Mouse (Mus musculus): Measurements from ENCODE around the gene F8. TPM values are rescaled to one million over a fixed set of nuclear protein-coding genes. Genes with fewer than 3 reads are reported as not detected.

The F8 gene
- total and polyA plus RNA-seq, 3 experiments: 0.76 to 2.6 (median 1.6) TPM

DNA sequence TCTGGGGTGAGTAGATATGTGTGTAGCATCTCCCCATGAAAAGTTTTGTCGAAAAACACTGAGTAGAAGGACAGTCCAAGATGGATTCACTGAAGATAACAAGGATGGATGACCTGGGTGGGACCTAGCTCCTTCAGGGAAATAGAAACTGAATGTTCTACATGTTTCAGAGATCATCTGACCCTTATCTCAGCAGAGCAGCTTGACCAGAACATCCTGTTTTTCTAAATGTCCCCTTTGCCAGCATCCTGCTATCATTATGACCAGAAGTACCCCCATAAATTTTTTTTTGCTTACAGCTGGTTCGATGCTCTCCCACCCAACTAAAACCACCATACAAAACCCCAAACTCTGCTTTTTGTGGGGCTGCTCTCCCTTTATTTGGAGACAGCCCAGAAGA lies 20.3 kb upstream of the F8 start:
- in situ Hi-C loops (cut with MboI; ENCODE audit: low pct_ligation_motif_present, low pct_unique_long_range_greater_than_20kb, low sequenced_read_pairs): no loop called here
- no peaks in the 10 kb centered on the region for H3K79me2 ChIP-seq (replicated peaks; ENCODE audit: control insufficient read depth, extremely low read depth, insufficient read depth, poor library complexity, severe bottlenecking)
- no peaks in the 10 kb centered on the region for H3K27me3 ChIP-seq (replicated peaks)
- H3K4me3 ChIP-seq (replicated peaks in 1 of 3; ENCODE audit: low read depth in 2 of 3, low read length in 2 of 3, poor library complexity in 1 of 3): no peak overlapping the region
- peaks cover 0 to 9% of the 10 kb centered on the region in 2 experiments for H3K36me3 ChIP-seq (replicated peaks in 1 of 2; ENCODE audit: control insufficient read depth in 1 of 2, insufficient read depth in 1 of 2, low read length in 1 of 2)
- H3K27ac ChIP-seq (ENCODE audit: insufficient read depth, low read depth): no peak overlapping the region
- no peaks in the 10 kb centered on the region for H3K4me1 ChIP-seq (ENCODE audit: control insufficient read depth in 1 of 2, insufficient read depth in 2 of 2)
- H3K4me2 ChIP-seq (ENCODE audit: insufficient read depth, low read depth, poor library complexity, severe bottlenecking): no peak overlapping the region
- no peak overlapping the region for H3K9ac ChIP-seq (ENCODE audit: insufficient read depth, low read depth)
- TF ChIP-seq MYC (IDR thresholded peaks at IDR 0.05; ENCODE audit: low read depth, low read length): no peak
- no peak for TF ChIP-seq CHD2 (IDR thresholded peaks at IDR 0.05; ENCODE audit: low read length)
- no peak for TF ChIP-seq PAX5 (IDR thresholded peaks at IDR 0.05; ENCODE audit: low read length)
- TF ChIP-seq E2F4 (IDR thresholded peaks at IDR 0.05; ENCODE audit: insufficient replicate concordance, low read depth, low read length): no peak
- TF ChIP-seq KAT2A (IDR thresholded peaks at IDR 0.05; ENCODE audit: insufficient replicate concordance, low read length): no peak
- TF ChIP-seq POLR2A (IDR thresholded peaks at IDR 0.05; ENCODE audit: low read depth, low read length): no peak
- no peak for TF ChIP-seq EP300 (IDR thresholded peaks at IDR 0.05; ENCODE audit: low read length)
- no peak for TF ChIP-seq SMC3 (IDR thresholded peaks at IDR 0.05; ENCODE audit: low read depth, low read length)
- TF ChIP-seq ETS1 (conservative IDR thresholded peaks at IDR 0.05; ENCODE audit: low read depth, low read length): no peak
- no peak for TF ChIP-seq ZKSCAN1 (IDR thresholded peaks at IDR 0.05; ENCODE audit: borderline replicate concordance, low read depth, low read length)
- dilution Hi-C loops (cut with MboI; ENCODE audit: extremely low pct_ligation_motif_present, extremely low pct_unique_long_range_greater_than_20kb, low sequenced_read_pairs): no loop called here
- H3K9me3 ChIP-seq (replicated peaks; ENCODE audit: low read length): no peaks in the 10 kb centered on the region
- no peak for DNase-seq (ENCODE audit: extremely low read depth)

DNA sequence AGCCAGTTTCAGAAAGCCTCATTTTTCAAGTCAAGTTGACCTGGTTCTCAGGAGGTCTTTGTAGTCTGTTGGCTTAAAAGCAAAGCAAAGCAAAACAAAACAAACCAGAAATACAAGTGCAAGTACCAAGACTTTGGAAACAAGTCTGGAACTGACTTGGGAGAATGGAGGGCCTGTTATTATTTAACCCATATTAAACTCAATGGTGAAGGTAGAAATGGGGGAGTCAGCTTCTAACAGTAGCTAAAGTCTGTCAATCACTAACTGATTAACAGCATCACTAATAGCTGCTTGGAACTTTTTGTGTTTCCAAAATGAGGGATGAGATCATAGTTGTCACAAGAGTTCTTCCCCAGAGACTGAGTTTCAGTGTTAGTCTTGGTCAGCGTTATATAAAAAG lies 17.1 kb upstream of the F8 start:
- H3K4me3 ChIP-seq (replicated peaks in 1 of 3; ENCODE audit: low read depth in 2 of 3, low read length in 2 of 3, poor library complexity in 1 of 3): no peak overlapping the region
- dilution Hi-C loops (cut with MboI; ENCODE audit: extremely low pct_ligation_motif_present, extremely low pct_unique_long_range_greater_than_20kb, low sequenced_read_pairs) (no loop called here), in situ Hi-C loops (cut with MboI; ENCODE audit: low pct_ligation_motif_present, low pct_unique_long_range_greater_than_20kb, low sequenced_read_pairs) (no loop called here)
- H3K4me1 ChIP-seq (ENCODE audit: control insufficient read depth in 1 of 2, insufficient read depth in 2 of 2): no peaks in the 10 kb centered on the region
- H3K9me3 ChIP-seq (replicated peaks; ENCODE audit: low read length): no peaks in the 10 kb centered on the region
- no peak for DNase-seq (ENCODE audit: extremely low read depth)
- TF ChIP-seq ZMIZ1 (IDR thresholded peaks at IDR 0.05; ENCODE audit: low read depth, low read length) (no peak), RCOR1 (conservative IDR thresholded peaks at IDR 0.05; ENCODE audit: low read depth, low read length) (no peak), NELFE (IDR thresholded peaks at IDR 0.05; ENCODE audit: low read depth, low read length) (no peak), ZC3H11A (IDR thresholded peaks at IDR 0.05; ENCODE audit: low read depth, low read length) (no peak), MEF2A (IDR thresholded peaks at IDR 0.05; ENCODE audit: borderline replicate concordance, low read depth, low read length) (peak; percentile 31; the same call in 1 of the 2 replicates)
- no peaks in the 10 kb centered on the region for H3K79me2 ChIP-seq (replicated peaks; ENCODE audit: control insufficient read depth, extremely low read depth, insufficient read depth, poor library complexity, severe bottlenecking)
- H3K4me2 ChIP-seq (ENCODE audit: insufficient read depth, low read depth, poor library complexity, severe bottlenecking): no peak overlapping the region
- H3K27me3 ChIP-seq (replicated peaks): no peaks in the 10 kb centered on the region
- no peak overlapping the region for H3K27ac ChIP-seq (ENCODE audit: insufficient read depth, low read depth)
- peaks cover 0 to 17% of the 10 kb centered on the region in 2 experiments for H3K36me3 ChIP-seq (replicated peaks in 1 of 2; ENCODE audit: control insufficient read depth in 1 of 2, insufficient read depth in 1 of 2, low read length in 1 of 2)
- H3K9ac ChIP-seq (ENCODE audit: insufficient read depth, low read depth): no peak overlapping the region

DNA sequence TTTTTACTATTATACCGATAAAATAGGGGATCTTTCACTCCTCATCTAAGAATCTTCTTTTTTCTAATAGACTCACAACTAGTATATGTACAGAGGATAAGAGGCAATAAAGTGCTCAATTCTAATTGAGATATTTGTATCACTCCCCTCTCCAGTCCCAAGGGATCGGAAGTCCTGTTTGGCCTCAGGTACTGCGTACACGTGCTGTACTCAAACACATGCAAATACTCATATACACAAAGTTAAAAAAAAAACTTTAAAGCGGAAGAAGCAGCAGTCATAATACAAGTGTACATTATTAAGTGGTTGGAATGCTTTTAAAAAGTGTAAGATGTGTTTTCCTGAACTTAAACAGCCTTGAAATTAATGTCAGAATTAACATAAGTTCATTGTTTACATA lies 716 bp downstream of the F8 start:
- Histone ChIP-seq H3K9me3 (replicated peaks; ENCODE audit: low read length) (no peaks in the 10 kb centered on the region), H3K9ac (ENCODE audit: insufficient read depth, low read depth) (peak overlapping the region; percentile 48; the same call in 1 of the 2 replicates), H3K4me2 (ENCODE audit: insufficient read depth, low read depth, poor library complexity, severe bottlenecking) (no peak overlapping the region; the same call in 1 of the 2 replicates), H3K36me3 (replicated peaks in 1 of 2; ENCODE audit: control insufficient read depth in 1 of 2, insufficient read depth in 1 of 2, low read length in 1 of 2) (no peaks in the 10 kb centered on the region), H3K79me2 (replicated peaks; ENCODE audit: control insufficient read depth, extremely low read depth, insufficient read depth, poor library complexity, severe bottlenecking) (no peaks in the 10 kb centered on the region; the same call in 1 of the 2 replicates), H3K4me3 (replicated peaks in 1 of 3; ENCODE audit: low read depth in 2 of 3, low read length in 2 of 3, poor library complexity in 1 of 3) (peak overlapping the region in 2 of 3 experiments; percentile 56 to 58), H3K27ac (ENCODE audit: insufficient read depth, low read depth) (no peak overlapping the region), H3K4me1 (ENCODE audit: control insufficient read depth in 1 of 2, insufficient read depth in 2 of 2) (no peaks in the 10 kb centered on the region; a peak in 1 of 4 replicates), H3K27me3 (replicated peaks) (no peaks in the 10 kb centered on the region)
- DNase-seq (ENCODE audit: extremely low read depth): peak; percentile 37
- peak; percentile 93 for TF ChIP-seq BHLHE40 (IDR thresholded peaks at IDR 0.05; ENCODE audit: low read depth, low read length)
- TF ChIP-seq MXI1 (IDR thresholded peaks at IDR 0.05; ENCODE audit: low read depth, low read length): peak; percentile 4; the same call in 1 of the 2 replicates
- TF ChIP-seq GABPA (IDR thresholded peaks at IDR 0.05; ENCODE audit: insufficient replicate concordance, low read depth, low read length): no peak
- TF ChIP-seq MYC (IDR thresholded peaks at IDR 0.05; ENCODE audit: low read depth, low read length): peak; percentile 60
- no peak for TF ChIP-seq POLR2A (IDR thresholded peaks at IDR 0.05; ENCODE audit: low read depth, low read length)
- no peak for TF ChIP-seq SIN3A (IDR thresholded peaks at IDR 0.05; ENCODE audit: low read length)
- peak; percentile 26; the same call in 1 of the 2 replicates for TF ChIP-seq MAX (IDR thresholded peaks at IDR 0.05; ENCODE audit: low read length)
- peak; percentile 68 for TF ChIP-seq ZNF384 (IDR thresholded peaks at IDR 0.05; ENCODE audit: low read depth, low read length)
- no peak for TF ChIP-seq NRF1 (IDR thresholded peaks at IDR 0.05; ENCODE audit: low read depth, low read length)
- TF ChIP-seq JUND (conservative IDR thresholded peaks at IDR 0.05; ENCODE audit: low read depth, low read length): no peak
- dilution Hi-C loops (cut with MboI; ENCODE audit: extremely low pct_ligation_motif_present, extremely low pct_unique_long_range_greater_than_20kb, low sequenced_read_pairs) (no loop called here), in situ Hi-C loops (cut with MboI; ENCODE audit: low pct_ligation_motif_present, low pct_unique_long_range_greater_than_20kb, low sequenced_read_pairs) (no loop called here)
